Mouse (Mus musculus) embryonic facial prominence, embryonic 15.5 days (tissue): ENCODE data around the gene Nkiras1. TPM values are rescaled to one million over a fixed set of nuclear protein-coding genes. Genes with fewer than 3 reads are reported as not detected.
"Not testable (repeated sequence)": the region's sequence is repeated elsewhere in the genome, so short reads cannot be mapped to it uniquely, and the experiment has no call there.

Source experiments
- ATAC-seq: fragments of 200-750 bp; cut with Nextera tagmentation; 2 replicates; pipeline ENCODE4 v1.8.0; 2017; ENCODE audit warnings: low read depth, moderate TSS enrichment; ENCODE audit not compliant: insufficient number of reproducible peaks, low FRiP score, low TSS enrichment
- H3K27ac ChIP-seq: fragments of 300-500 bp; sonication (generic); replicated peaks from 2 replicates; pipeline ENCODE4 v1.5.1; 2015; ENCODE audit warnings: mild to moderate bottlenecking, inconsistent platforms
- H3K27me3 ChIP-seq: fragments of 300-500 bp; sonication (generic); 2 replicates; pipeline ENCODE4 v1.6.1; 2015; ENCODE audit warnings: inconsistent platforms
- H3K36me3 ChIP-seq: fragments of 300-500 bp; sonication (generic); 2 replicates; pipeline ENCODE4 v1.6.1; 2015; ENCODE audit warnings: mild to moderate bottlenecking, inconsistent platforms
- H3K4me1 ChIP-seq: fragments of 300-500 bp; sonication (generic); 2 replicates; pipeline ENCODE4 v1.6.1; 2015; ENCODE audit warnings: inconsistent platforms
- H3K4me2 ChIP-seq: fragments of 300-500 bp; sonication (generic); replicated peaks from 2 replicates; pipeline ENCODE4 v1.6.1; 2015; ENCODE audit warnings: mild to moderate bottlenecking, inconsistent platforms
- H3K4me3 ChIP-seq: fragments of 300-500 bp; sonication (generic); replicated peaks from 2 replicates; pipeline ENCODE4 v1.5.1; 2015; ENCODE audit warnings: mild to moderate bottlenecking, inconsistent platforms
- H3K9ac ChIP-seq: fragments of 300-500 bp; sonication (generic); 2 replicates; pipeline ENCODE4 v1.6.1; 2015; ENCODE audit warnings: inconsistent platforms
- H3K9me3 ChIP-seq: fragments of 300-500 bp; sonication (generic); replicated peaks from 2 replicates; pipeline ENCODE4 v1.6.1; 2016; ENCODE audit warnings: inconsistent platforms
- WGBS: fragments of 180-500 bp; shearing (Covaris S2); methylation state at CpG from one replicate; pipeline ENCODE4 v1.1.7; 2015; 5-methylcytosine and 5-hydroxymethylcytosine counted together
- polyA plus RNA-seq: library from polyadenylated mRNA; unstranded; fragments of >200 nt; fragmentation: Nextera tagmentation; extraction: Ambion mirVana; gene quantifications from 2 replicates; pipeline ENCODE4 v1.2.1, GENCODE M21; 2015

Nkiras1 gene
- polyA plus RNA-seq, 1 experiment from 2014 or later: 21.3 TPM

DNA sequence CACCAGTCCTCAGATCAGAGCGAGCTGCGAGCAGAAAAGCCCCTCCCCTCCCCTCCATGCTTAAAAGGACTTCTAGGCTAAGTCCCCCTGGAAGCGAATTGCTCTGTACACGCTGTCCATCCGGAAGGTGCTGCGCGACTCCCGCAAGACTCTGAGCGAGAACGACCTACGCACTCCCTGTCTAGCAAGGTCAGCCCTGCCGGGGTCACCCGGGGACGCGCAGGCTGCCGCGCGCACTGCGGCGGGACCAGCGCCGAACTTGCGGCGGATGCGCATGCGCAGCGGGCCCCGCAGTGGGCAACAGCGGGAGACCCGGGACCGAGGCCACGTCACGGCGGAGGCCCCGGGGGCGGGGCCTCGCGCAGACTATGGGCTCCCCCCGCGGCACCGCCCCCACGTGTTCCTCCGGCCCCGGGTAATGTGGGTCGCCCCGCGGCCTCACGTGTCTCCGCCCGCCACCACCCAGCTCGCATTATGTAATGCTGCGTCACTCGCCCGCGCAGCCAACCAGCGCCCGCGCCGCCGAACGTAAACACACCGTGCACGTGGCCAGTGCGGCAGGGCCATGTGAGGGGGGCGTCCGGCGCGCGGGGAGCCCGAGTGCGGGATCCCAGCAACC, 32.7 kb upstream of the Nkiras1 start:
- Histone ChIP-seq H3K27ac (peak overlapping the region; percentile 93), H3K9ac (peak overlapping the region; percentile 49), H3K4me3 (peak overlapping the region; percentile 85), H3K4me2 (peak overlapping the region; percentile 88), H3K9me3 (no peaks in the 10 kb centered on the region), H3K4me1 (peaks cover 5% of the 10 kb centered on the region; the same call in 1 of the 2 replicates), H3K36me3 (no peaks in the 10 kb centered on the region), H3K27me3 (no peaks in the 10 kb centered on the region)
- under 1% methylated on average over 71 of the region's 71 CpGs for WGBS
- ATAC-seq: peak; percentile 94

GRCm38 (mm10) chr14:18238750-18239731, 31.9 kb upstream of the Nkiras1 start, which contains the start of gene Nr1d2:
Gene Nr1d2, minus strand, starts transcription at chr14:18239127.
- Histone ChIP-seq H3K27me3 (no peaks in the 10 kb centered on the region), H3K4me3 (peak within 1 kb of the TSS; percentile 85), H3K36me3 (no peaks in the 10 kb centered on the region), H3K4me2 (peak within 1 kb of the TSS; percentile 88), H3K27ac (peak within 1 kb of the TSS; percentile 93), H3K4me1 (peaks cover 5% of the 10 kb centered on the region; the same call in 1 of the 2 replicates), H3K9ac (peak within 1 kb of the TSS; percentile 49), H3K9me3 (no peaks in the 10 kb centered on the region)
- WGBS: under 1% methylated on average over 65 of the region's 66 CpGs
- ATAC-seq: peak; percentile 93

DNA sequence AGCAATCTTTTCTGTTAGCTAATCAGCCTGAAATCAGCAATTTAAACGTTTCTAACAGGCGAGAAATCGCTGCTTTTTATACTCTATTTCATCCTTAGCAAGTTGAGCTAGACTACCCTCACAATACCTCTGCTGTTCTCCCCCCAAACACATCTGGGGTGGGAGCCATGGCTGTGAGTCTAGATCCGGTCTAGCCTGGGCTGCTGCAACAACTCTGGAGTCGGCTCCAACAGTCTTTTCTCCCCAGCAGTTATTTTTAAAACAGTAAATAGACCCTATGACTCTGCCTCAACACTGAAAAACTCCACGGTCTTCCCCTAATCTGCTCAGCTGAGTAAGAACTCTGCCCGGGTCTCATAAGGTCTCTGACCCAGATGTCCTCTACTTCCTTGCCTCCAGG, 30.8 kb upstream of the Nkiras1 start:
- no peaks in the 10 kb centered on the region for H3K4me1 ChIP-seq
- WGBS: 42% methylated on average over 7 of the region's 7 CpGs
- ATAC-seq: no peak

DNA sequence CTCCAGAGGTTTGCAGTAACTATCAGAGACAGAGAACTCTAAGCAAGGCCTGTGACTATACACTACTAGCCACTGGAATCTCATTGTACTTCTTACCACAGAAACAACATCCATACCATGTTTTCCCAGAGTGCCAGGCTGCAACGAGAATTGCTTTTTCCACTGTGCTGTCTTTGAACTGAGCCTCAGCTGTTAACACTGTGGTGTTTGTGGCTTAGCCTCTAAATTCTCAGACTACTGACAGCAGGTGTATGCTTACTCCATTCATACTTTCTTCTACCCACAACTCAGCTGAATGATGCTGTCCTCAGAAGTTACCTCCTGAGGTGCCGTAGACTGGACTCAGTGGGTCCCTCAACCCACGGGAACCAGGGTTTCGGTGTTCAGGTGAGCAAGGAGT, 29.1 kb upstream of the Nkiras1 start:
- Histone ChIP-seq H3K36me3 (no peaks in the 10 kb centered on the region), H3K27me3 (no peaks in the 10 kb centered on the region), H3K4me2 (no peak overlapping the region), H3K4me1 (no peaks in the 10 kb centered on the region), H3K4me3 (no peak overlapping the region), H3K9me3 (no peaks in the 10 kb centered on the region), H3K27ac (no peak overlapping the region), H3K9ac (no peak overlapping the region)
- ATAC-seq: no peak
- WGBS: 87% methylated on average over 4 of the region's 4 CpGs

More for the DNA sequence above, 30.8 kb upstream of the Nkiras1 start:
- Histone ChIP-seq H3K27me3 (no peaks in the 10 kb centered on the region), H3K4me2 (no peak overlapping the region), H3K36me3 (no peaks in the 10 kb centered on the region), H3K27ac (no peak overlapping the region), H3K9me3 (no peaks in the 10 kb centered on the region), H3K9ac (no peak overlapping the region), H3K4me3 (no peak overlapping the region)

DNA sequence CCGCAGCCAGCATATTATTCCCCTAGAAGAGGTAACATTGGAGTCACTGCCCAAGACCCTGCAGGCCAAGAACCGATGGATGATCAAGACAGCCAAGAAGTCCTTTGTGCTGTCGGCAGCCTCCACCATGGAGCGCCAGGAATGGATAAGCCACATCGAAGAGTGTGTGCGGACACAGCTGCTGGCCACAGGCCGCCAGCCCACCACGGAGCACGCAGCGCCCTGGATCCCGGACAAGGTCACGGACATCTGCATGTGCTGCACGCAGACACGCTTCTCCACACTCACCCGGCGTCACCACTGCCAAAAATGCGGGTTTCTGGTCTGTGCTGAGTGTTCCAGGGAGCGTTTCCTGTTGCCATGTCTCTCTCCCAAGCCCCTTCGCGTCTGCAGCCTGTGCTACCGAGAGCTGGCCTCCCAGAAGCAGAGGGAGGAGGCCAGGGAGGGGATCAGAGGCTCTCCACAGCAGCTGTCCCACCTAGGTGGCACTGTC, 28.3 kb upstream of the Nkiras1 start:
- H3K9ac ChIP-seq: no peak overlapping the region
- H3K27ac ChIP-seq: no peak overlapping the region
- no peaks in the 10 kb centered on the region for H3K27me3 ChIP-seq
- H3K4me3 ChIP-seq: no peak overlapping the region
- H3K9me3 ChIP-seq: no peaks in the 10 kb centered on the region
- H3K4me2 ChIP-seq: no peak overlapping the region
- 84% methylated on average over 21 of the region's 21 CpGs for WGBS
- H3K4me1 ChIP-seq: no peaks in the 10 kb centered on the region
- no peaks in the 10 kb centered on the region for H3K36me3 ChIP-seq
- no peak for ATAC-seq

DNA sequence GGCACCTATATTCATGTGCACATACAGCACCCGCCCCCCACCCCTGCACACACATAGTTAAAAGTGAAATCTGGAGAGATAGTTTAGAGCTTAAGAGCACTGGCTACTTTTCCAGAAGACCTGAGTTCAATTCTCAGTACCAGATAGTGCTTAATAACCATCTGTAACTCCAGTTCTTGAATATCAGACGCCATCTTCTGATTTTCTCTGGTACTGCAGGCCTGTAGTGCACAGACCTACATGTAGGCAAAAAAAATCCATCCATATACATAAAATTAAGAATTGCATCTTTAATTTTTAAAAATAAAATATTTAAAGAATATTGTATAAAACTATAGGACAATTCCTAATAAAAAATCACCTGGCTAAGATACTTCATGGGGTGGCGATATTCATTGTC, 9.7 kb upstream of the Nkiras1 start:
- no peaks in the 10 kb centered on the region for H3K4me1 ChIP-seq
- no peaks in the 10 kb centered on the region for H3K36me3 ChIP-seq
- H3K27ac ChIP-seq: no peak overlapping the region
- H3K27me3 ChIP-seq: no peaks in the 10 kb centered on the region
- H3K9me3 ChIP-seq: no peaks in the 10 kb centered on the region
- no peak overlapping the region for H3K4me2 ChIP-seq
- H3K9ac ChIP-seq: no peak overlapping the region
- WGBS: 85% methylated on average over 3 of the region's 3 CpGs
- no peak overlapping the region for H3K4me3 ChIP-seq
- no peak for ATAC-seq

- no peak overlapping the region for H3K27ac ChIP-seq
- H3K27me3 ChIP-seq: no peaks in the 10 kb centered on the region
- no peaks in the 10 kb centered on the region for H3K4me1 ChIP-seq
- no peak overlapping the region for H3K4me3 ChIP-seq
- no peak overlapping the region for H3K4me2 ChIP-seq
- no peaks in the 10 kb centered on the region for H3K9me3 ChIP-seq
- no peak overlapping the region for H3K9ac ChIP-seq
- WGBS: 32% methylated on average over 4 of the region's 4 CpGs
- peak; percentile 54; the same call in 1 of the 2 replicates for ATAC-seq
- peaks cover 19% of the 10 kb centered on the region for H3K36me3 ChIP-seq
These were observed 7.5 kb upstream of the Nkiras1 start for GRCm38 (mm10) chr14:18263427-18263826.

- not testable (repeated sequence) for H3K27me3 ChIP-seq, H3K9me3 ChIP-seq, ATAC-seq
- Histone ChIP-seq H3K27ac (peak overlapping the region; percentile 86), H3K4me3 (peak overlapping the region; percentile 86), H3K4me1 (peaks cover 12% of the 10 kb centered on the region), H3K9ac (peak overlapping the region; percentile 91), H3K36me3 (peaks cover 22% of the 10 kb centered on the region), H3K4me2 (peak overlapping the region; percentile 59)
- under 1% methylated on average over 23 of the region's 24 CpGs for whole genome bisulfite sequencing
These were observed 898 bp upstream of the Nkiras1 start for GRCm38 (mm10) chr14:18269947-18270528.

DNA sequence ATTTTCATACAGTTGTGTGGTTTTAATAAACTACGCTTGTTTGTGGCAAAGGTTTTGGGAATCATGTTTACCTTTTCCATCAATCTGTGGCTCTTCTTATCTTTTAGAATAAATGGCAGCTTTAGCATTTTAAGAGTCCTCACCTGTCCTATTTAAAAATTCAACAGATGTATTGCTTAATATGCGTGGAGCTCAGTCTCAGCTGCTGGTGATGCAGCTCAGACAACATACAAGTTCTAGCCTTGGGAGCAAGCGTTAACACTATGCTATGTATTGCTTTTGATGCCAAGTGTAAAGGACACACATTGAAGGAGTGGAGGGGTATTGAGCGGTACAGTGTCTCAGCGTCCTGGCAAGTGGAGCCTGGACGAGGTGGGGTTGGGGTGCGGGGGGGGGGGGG, 730 bp downstream of the Nkiras1 start:
- H3K27ac ChIP-seq: peak overlapping the region; percentile 89
- peak overlapping the region; percentile 64; the same call in 1 of the 2 replicates for H3K9ac ChIP-seq
- no peaks in the 10 kb centered on the region for H3K27me3 ChIP-seq
- peak overlapping the region; percentile 61 for H3K4me2 ChIP-seq
- peaks cover 12% of the 10 kb centered on the region for H3K4me1 ChIP-seq
- peaks cover 17% of the 10 kb centered on the region for H3K36me3 ChIP-seq
- ATAC-seq: no peak
- H3K9me3 ChIP-seq: no peaks in the 10 kb centered on the region
- peak overlapping the region; percentile 86 for H3K4me3 ChIP-seq
- WGBS: 6% methylated on average over 7 of the region's 7 CpGs

GRCm38 (mm10) chr14:18274526-18274925, 3.6 kb downstream of the Nkiras1 start:
- WGBS: 72% methylated on average over 1 of the region's 1 CpGs
- no peaks in the 10 kb centered on the region for H3K27me3 ChIP-seq
- H3K36me3 ChIP-seq: peaks cover 25% of the 10 kb centered on the region
- H3K9ac ChIP-seq: no peak overlapping the region
- no peak overlapping the region for H3K4me3 ChIP-seq
- no peak overlapping the region for H3K4me2 ChIP-seq
- H3K4me1 ChIP-seq: peaks cover 8% of the 10 kb centered on the region
- no peak for ATAC-seq
- no peak overlapping the region for H3K27ac ChIP-seq
- no peaks in the 10 kb centered on the region for H3K9me3 ChIP-seq

DNA sequence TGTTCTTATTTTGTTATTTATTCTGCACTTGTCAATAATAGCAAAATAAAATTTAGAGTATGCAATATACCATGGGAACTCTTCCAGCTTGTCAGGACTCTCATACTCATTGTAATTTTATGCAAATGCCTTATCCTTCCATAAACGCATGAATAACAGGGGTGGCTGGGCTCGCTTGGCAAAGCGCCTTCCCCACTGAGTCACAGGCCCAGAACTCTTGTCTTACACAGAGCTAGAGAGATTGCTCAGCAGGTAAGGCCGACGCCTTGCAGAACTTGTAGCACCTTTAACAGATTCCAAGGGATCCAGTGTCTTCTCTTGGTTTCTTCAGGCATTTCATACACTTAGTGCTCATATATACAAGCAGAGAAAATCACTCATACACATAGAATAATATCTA, 9.4 kb downstream of the Nkiras1 start:
- H3K27ac ChIP-seq: no peak overlapping the region
- H3K36me3 ChIP-seq: peaks cover 51% of the 10 kb centered on the region
- 82% methylated on average over 5 of the region's 5 CpGs for WGBS
- H3K4me2 ChIP-seq: no peak overlapping the region
- no peak overlapping the region for H3K4me3 ChIP-seq
- no peak overlapping the region for H3K9ac ChIP-seq
- H3K4me1 ChIP-seq: no peaks in the 10 kb centered on the region
- ATAC-seq: no peak
- H3K27me3 ChIP-seq: no peaks in the 10 kb centered on the region
- H3K9me3 ChIP-seq: no peaks in the 10 kb centered on the region
